13 mouse cellular contexts compared by ENCODE assay signal in genomic region chr19:21866094-21866493, GRCm38 (mm10).
"Had no signal": no experiment of that assay in that cellular context is flagged by ENCODE, and none has a peak within 500 bp of the region (broad histone marks: within the 10 kb centered on the region; RNA-seq: fewer than 3 reads in every experiment).

No protein-coding gene starts in this region.

- H3K4me3 ChIP-seq: limb, embryonic 12.5 days; limb, embryonic 15.5 days; liver, embryonic 13.5 days had no signal

- H3K27ac ChIP-seq: limb, embryonic 12.5 days; limb, embryonic 15.5 days; liver, embryonic 13.5 days; macrophage had no signal

- H3K9ac ChIP-seq: limb, embryonic 12.5 days; limb, embryonic 15.5 days; liver, embryonic 13.5 days; lung, embryonic 14.5 days had no signal

- ATAC-seq: lung, postnatal 0 days had no signal

- H3K4me2 ChIP-seq: limb, embryonic 12.5 days; limb, embryonic 15.5 days; liver, embryonic 13.5 days; lung, embryonic 14.5 days had no signal

- H3K36me3 ChIP-seq: limb, embryonic 12.5 days; limb, embryonic 15.5 days; liver, embryonic 13.5 days had no signal

- H3K27me3 ChIP-seq: limb, embryonic 12.5 days; limb, embryonic 15.5 days; liver, embryonic 13.5 days had no signal

- H3K9me3 ChIP-seq: limb, embryonic 12.5 days; limb, embryonic 15.5 days; liver, embryonic 13.5 days had no signal

- H3K4me1 ChIP-seq: limb, embryonic 12.5 days; liver, embryonic 13.5 days had no signal

- DNase-seq: kidney, adult 9 months; kidney, postnatal 14 days; kidney, postnatal 4 days; left cerebral cortex, postnatal 4 days; liver, embryonic 13.5 days; lung, embryonic 14.5 days; midbrain, embryonic 14.5 days; thymus, adult 18-20 months; thymus, postnatal 36 days had no signal
